Mouse (Mus musculus): ENCODE results near the gene Il21r.

Il21r gene

DNA sequence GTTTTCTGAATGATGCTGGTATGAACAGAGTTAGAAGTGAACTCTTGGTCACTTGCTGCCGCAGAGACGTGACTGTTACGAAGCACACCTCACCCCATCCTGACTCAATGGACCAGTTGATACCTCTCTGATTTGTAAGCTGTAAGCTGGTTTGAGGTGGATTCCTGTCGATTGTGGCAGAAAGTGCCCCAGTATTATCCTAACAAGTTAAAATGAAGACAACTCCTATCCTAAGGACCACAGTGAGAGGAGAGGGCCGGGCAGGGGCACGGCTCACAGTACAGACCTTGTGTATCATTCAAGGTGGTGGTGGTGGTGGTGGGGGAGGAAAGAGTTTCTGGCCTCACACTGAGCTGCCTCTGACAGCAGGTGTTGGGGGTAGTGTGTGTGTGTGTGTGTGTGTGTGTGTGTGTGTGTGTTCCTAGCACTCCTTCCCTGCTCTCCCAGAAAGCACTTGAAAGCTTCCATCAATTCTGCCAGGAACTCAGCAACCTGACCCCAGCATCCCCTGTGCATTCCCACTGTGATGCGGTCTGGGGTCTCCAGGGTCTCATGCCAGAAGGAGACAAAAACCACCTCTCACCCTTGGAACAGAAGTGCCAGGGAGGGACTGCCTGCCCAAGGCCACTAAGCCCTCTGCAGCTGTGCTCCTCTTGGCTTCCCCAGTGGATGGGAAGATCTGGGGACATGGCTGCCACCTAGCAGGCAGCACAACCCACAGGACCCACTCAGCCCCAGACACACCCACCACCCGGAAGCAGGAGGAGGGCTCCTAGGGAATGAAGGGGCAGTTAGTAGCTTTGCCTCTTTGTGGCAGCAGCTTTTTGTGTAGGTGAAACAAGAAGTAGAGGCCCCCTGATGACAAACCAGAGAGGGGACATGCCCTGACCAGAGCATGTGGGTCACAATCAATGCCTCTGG, 34.3 kb downstream of the Il21r start:
- in situ Hi-C loops (cut with MboI; ENCODE audit: low sequenced_read_pairs) = no loop called here

DNA sequence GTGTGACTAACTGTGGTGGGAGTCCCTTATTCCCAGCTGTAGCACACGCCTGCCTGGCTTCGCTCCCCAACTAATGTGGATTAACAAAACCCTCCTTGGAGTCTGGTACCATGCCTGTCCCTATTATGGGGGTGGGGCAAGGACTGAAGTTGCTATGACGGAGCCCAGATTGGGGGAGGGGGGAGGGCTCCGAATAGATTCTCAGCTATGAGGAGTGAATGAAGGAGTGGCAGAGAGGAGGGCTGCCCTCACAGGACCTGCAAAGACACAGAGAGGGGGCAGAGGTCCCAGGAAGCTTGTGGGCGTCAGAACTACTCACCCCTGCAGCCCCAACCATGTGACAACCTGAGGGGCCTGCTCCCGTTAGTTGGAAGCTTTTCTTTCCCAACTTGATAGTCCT, 35.1 kb downstream of the Il21r start:
- in situ Hi-C loops (cut with MboI; ENCODE audit: low sequenced_read_pairs) = no loop called here

GRCm38 (mm10) chr7:125638870-125639386, 35.7 kb downstream of the Il21r start:
- in situ Hi-C loops (cut with MboI; ENCODE audit: low sequenced_read_pairs) = no loop called here

GRCm38 (mm10) chr7:125643880-125644279, 40.7 kb downstream of the Il21r start:
- in situ Hi-C loops (cut with MboI; ENCODE audit: low sequenced_read_pairs) = no loop called here

DNA sequence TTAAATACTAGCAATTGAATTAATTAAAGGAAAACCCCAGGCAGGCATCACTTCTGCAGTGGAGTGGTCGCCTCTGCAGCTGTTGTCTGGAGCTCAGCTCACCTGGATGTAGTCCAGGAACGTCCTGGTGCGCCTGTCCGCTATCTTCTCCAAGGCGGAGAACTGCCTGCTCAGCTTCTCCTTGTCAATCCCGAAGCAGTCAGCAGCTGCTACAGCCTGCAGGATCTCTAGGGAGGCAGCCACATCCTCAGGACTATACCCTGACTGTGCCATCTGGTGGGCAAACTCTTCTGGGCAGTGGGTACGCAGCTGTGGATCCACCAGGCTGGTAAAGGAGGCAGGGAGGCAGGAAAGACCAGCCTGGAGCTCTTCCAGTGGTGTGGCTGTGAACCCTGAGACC, 42.2 kb downstream of the Il21r start:
- in situ Hi-C loops (cut with MboI; ENCODE audit: low sequenced_read_pairs) = no loop called here

GRCm38 (mm10) chr7:125649013-125649412, 45.8 kb downstream of the Il21r start:
- in situ Hi-C loops (cut with MboI; ENCODE audit: low sequenced_read_pairs) = no loop called here

DNA sequence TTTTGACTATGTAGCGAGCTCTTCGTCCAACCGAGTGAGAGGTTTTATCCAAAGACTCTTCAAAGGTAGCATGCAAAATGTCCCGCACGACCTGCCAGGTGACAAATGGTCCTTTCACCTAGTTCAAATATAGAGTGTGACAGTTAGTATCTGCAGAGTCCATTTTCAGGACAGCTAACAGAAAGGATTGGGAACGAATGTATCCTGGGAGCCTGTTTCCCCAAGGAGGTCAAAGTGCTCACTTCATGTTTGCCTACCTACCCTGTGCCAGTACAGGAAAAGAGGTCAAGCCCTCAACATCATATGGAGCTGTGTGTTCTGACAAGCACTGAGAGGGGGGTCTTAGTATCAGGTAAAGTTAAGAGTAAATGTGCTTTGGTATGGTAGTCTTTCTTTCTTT, 54.3 kb downstream of the Il21r start:
- in situ Hi-C loops (cut with MboI; ENCODE audit: low sequenced_read_pairs) = no loop called here

- in situ Hi-C loops (cut with MboI; ENCODE audit: low sequenced_read_pairs) = no loop called here
These were observed 60.4 kb downstream of the Il21r start for GRCm38 (mm10) chr7:125663654-125664053.

GRCm38 (mm10) chr7:125670865-125671264, 67.6 kb downstream of the Il21r start:
- in situ Hi-C loops (cut with MboI; ENCODE audit: low sequenced_read_pairs) = no loop called here

DNA sequence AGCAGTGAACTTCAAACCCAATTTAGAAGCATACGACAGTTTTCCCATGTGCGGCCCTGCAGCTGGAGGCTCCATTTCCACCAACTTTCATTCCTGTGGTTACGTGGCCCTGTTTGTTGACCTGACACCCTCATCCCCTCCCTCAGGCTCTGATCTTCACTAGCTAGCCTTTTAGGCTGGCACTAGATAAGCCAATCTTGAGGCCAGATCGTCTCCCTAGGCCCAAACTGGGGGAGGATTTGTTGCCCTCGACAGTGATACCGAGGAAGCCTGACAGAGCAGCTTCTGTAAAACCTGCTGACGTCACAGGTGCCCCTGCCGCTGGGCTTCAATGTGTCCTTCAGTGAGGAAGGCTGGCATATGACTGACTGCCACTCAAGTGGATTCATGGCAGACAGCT, 68.2 kb downstream of the Il21r start:
- in situ Hi-C loops (cut with MboI; ENCODE audit: low sequenced_read_pairs) = no loop called here

- in situ Hi-C loops (cut with MboI; ENCODE audit: low sequenced_read_pairs) = no loop called here
These were observed 71.7 kb downstream of the Il21r start for GRCm38 (mm10) chr7:125674916-125675315.

- in situ Hi-C loops (cut with MboI; ENCODE audit: low sequenced_read_pairs) = no loop called here
These were observed 75.5 kb downstream of the Il21r start for GRCm38 (mm10) chr7:125678756-125679155.

DNA sequence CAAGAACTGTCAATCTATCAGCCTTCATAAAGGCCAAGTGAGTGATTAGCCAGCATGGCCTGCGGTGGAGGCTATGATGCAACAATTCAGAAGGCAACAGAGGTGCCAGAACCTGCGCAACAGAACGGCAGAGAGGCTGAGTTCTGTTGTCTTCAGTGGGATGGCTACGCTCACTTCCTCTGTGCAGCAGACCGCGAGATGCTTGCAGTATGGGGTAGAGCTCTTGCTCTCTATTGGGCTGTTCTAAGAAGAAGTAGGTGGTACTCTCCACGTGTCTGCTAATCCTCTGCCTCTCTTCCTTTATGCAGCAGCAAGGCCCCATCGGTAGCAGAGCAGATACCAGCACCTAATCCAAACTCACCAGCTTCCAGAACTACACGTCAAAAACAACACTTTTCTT, 76.7 kb downstream of the Il21r start:
- in situ Hi-C loops (cut with MboI; ENCODE audit: low sequenced_read_pairs) = no loop called here
